Mouse (Mus musculus) kidney, embryonic 14.5 days (tissue): ENCODE data around the gene Pus7l. TPM values are rescaled to one million over a fixed set of nuclear protein-coding genes. Genes with fewer than 3 reads are reported as not detected.
"Not testable (repeated sequence)": the region's sequence is repeated elsewhere in the genome, so short reads cannot be mapped to it uniquely, and the experiment has no call there.

Experiments used
- ATAC-seq: fragments of 200-750 bp; cut with Nextera tagmentation; 2 replicates; pipeline ENCODE4 v1.8.0; 2017; ENCODE audit warnings: moderate number of reproducible peaks, mild to moderate bottlenecking, moderate TSS enrichment, moderate library complexity; ENCODE audit not compliant: low FRiP score, low TSS enrichment
- H3K27ac ChIP-seq: fragments of 300-500 bp; sonication (generic); 2 replicates; pipeline ENCODE4 v1.5.1; 2014; ENCODE audit warnings: low read depth, mild to moderate bottlenecking, low read length, moderate library complexity, mixed read lengths
- H3K27me3 ChIP-seq: fragments of 300-500 bp; sonication (generic); 2 replicates; pipeline ENCODE4 v1.6.1; 2014; ENCODE audit warnings: mild to moderate bottlenecking, low read length; ENCODE audit not compliant: control insufficient read depth, insufficient read depth
- H3K36me3 ChIP-seq: fragments of 300-500 bp; sonication (generic); 2 replicates; pipeline ENCODE4 v1.6.1; 2014; ENCODE audit warnings: low read length, mixed read lengths; ENCODE audit not compliant: control insufficient read depth, insufficient read depth
- H3K4me1 ChIP-seq: fragments of 300-500 bp; sonication (generic); 2 replicates; pipeline ENCODE4 v1.6.1; 2014; ENCODE audit warnings: low read length, mixed read lengths; ENCODE audit not compliant: control insufficient read depth, insufficient read depth
- H3K4me2 ChIP-seq: fragments of 300-500 bp; sonication (generic); replicated peaks from 2 replicates; pipeline ENCODE4 v1.6.1; 2014; ENCODE audit warnings: low read depth, mild to moderate bottlenecking, low read length
- H3K4me3 ChIP-seq: fragments of 300-500 bp; sonication (generic); 2 replicates; pipeline ENCODE4 v1.5.1; 2014; ENCODE audit warnings: mild to moderate bottlenecking, low read length
- H3K9ac ChIP-seq: fragments of 300-500 bp; sonication (generic); 2 replicates; pipeline ENCODE4 v1.6.1; 2014; ENCODE audit warnings: low read depth, mild to moderate bottlenecking, low read length, moderate library complexity
- H3K9me3 ChIP-seq: fragments of 300-500 bp; sonication (generic); 2 replicates; pipeline ENCODE4 v1.6.1; 2016; ENCODE audit warnings: low read length; ENCODE audit not compliant: control insufficient read depth
- WGBS: fragments of 180-500 bp; shearing (Covaris S2); extraction: QIAGEN DNeasy Blood & Tissue Kit; methylation state at CpG from one replicate; pipeline ENCODE4 v1.1.7; 2014; 5-methylcytosine and 5-hydroxymethylcytosine counted together
- polyA plus RNA-seq: library from polyadenylated mRNA; unstranded; fragments of >200 nt; fragmentation: Nextera tagmentation; extraction: Ambion mirVana; gene quantifications from 2 replicates; pipeline ENCODE4 v1.2.1, GENCODE M21; 2014

Gene Pus7l
- polyA plus RNA-seq, 1 experiment from 2014 or later: 11.4 TPM

GRCm38 (mm10) chr15:94488028-94488427 lies 55.3 kb downstream of the Pus7l start:
- H3K9ac ChIP-seq, H3K4me1 ChIP-seq, H3K27me3 ChIP-seq, H3K27ac ChIP-seq, H3K36me3 ChIP-seq, ATAC-seq, H3K4me2 ChIP-seq, H3K9me3 ChIP-seq, H3K4me3 ChIP-seq: not testable (repeated sequence)
- 74% methylated on average over 2 of the region's 2 CpGs for WGBS

- Histone ChIP-seq H3K9me3 (no peaks in the 10 kb centered on the region), H3K4me3 (no peak overlapping the region), H3K9ac (no peak overlapping the region), H3K27ac (no peak overlapping the region), H3K36me3 (no peaks in the 10 kb centered on the region), H3K4me1 (no peaks in the 10 kb centered on the region), H3K27me3 (no peaks in the 10 kb centered on the region), H3K4me2 (no peak overlapping the region)
- ATAC-seq: no peak
- 93% methylated on average over 2 of the region's 2 CpGs for WGBS
These were observed 60.8 kb downstream of the Pus7l start for GRCm38 (mm10) chr15:94482555-94482954.

DNA sequence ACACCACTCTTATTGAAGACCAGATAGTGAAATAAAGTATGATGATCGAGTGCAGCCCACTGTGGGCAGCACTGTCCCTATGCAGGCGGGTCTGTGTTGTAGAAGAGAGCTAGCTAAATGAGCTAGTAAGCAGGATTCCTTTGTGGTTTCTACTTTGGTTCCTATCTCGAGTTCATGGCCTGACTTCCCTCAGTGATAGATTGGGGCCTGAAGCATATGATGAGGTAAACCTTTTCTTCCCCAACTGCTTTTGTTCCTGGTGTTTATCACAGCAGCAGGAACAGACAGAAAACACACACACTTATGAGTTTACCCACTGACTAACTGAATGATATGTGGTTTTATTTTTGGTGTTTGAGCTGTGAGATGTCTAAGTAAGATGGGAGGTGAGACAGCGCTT lies 62.6 kb downstream of the Pus7l start:
- no peak for ATAC-seq
- 93% methylated on average over 4 of the region's 4 CpGs for WGBS
- no peaks in the 10 kb centered on the region for H3K27me3 ChIP-seq
- H3K36me3 ChIP-seq: no peaks in the 10 kb centered on the region
- no peak overlapping the region for H3K4me3 ChIP-seq
- H3K4me1 ChIP-seq: no peaks in the 10 kb centered on the region
- no peaks in the 10 kb centered on the region for H3K9me3 ChIP-seq
- H3K9ac ChIP-seq: no peak overlapping the region
- no peak overlapping the region for H3K4me2 ChIP-seq
- no peak overlapping the region for H3K27ac ChIP-seq

GRCm38 (mm10) chr15:94480248-94480647 lies 63.1 kb downstream of the Pus7l start:
- no peaks in the 10 kb centered on the region for H3K36me3 ChIP-seq
- no peak overlapping the region for H3K27ac ChIP-seq
- no peak overlapping the region for H3K4me2 ChIP-seq
- ATAC-seq: no peak
- H3K4me3 ChIP-seq: no peak overlapping the region
- no peaks in the 10 kb centered on the region for H3K9me3 ChIP-seq
- no peak overlapping the region for H3K9ac ChIP-seq
- 86% methylated on average over 5 of the region's 5 CpGs for WGBS
- no peaks in the 10 kb centered on the region for H3K27me3 ChIP-seq
- H3K4me1 ChIP-seq: no peaks in the 10 kb centered on the region

GRCm38 (mm10) chr15:94479513-94480136 lies 63.7 kb downstream of the Pus7l start:
- Histone ChIP-seq H3K4me3 (no peak overlapping the region), H3K9ac (no peak overlapping the region), H3K4me1 (no peaks in the 10 kb centered on the region), H3K9me3 (no peaks in the 10 kb centered on the region), H3K27me3 (no peaks in the 10 kb centered on the region), H3K36me3 (no peaks in the 10 kb centered on the region), H3K27ac (no peak overlapping the region), H3K4me2 (no peak overlapping the region)
- WGBS: 87% methylated on average over 3 of the region's 3 CpGs
- no peak for ATAC-seq

DNA sequence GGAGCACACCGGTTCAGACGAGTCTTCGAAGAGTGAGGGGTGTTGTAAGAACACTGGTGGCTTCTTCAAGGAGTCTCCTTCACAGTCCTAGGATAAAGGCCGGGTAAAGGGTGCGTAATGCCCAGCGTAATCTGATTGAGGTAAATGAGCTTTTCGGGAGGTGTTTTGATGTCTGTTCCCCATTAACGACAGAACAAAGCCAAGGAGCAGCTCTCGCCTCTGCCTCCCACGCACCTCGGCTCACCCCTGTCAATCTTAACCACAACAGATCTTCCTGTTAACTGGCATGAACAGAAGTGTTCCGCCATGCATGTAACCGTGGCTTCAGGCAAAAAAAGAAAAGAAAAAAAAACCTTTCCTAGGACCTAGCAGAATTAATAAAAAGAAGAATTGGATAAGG lies 64.6 kb downstream of the Pus7l start:
- Histone ChIP-seq H3K4me2 (no peak overlapping the region), H3K4me1 (no peaks in the 10 kb centered on the region), H3K27ac (no peak overlapping the region), H3K27me3 (no peaks in the 10 kb centered on the region), H3K9ac (no peak overlapping the region), H3K36me3 (no peaks in the 10 kb centered on the region), H3K9me3 (no peaks in the 10 kb centered on the region), H3K4me3 (no peak overlapping the region)
- WGBS: 27% methylated on average over 13 of the region's 13 CpGs
- ATAC-seq: no peak; the same call in 1 of the 2 replicates

DNA sequence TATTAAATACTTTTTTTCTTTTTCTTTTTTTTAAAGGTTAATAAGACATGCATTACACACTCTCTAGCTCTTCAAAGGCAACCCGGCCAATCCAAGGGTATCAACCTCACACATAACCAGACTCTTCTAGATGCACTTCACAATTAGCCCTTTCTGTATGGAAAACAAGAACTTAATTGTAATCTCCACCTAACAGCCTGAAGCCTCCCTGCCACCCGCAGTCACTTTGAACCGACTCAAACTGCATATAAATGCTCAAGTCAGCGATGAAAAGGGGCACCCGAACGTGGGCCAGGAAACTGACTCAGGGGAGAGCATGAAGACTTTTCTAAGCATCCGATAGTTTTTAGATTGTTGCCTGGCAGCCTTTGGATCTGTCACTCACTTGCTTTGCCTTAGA lies 66.1 kb downstream of the Pus7l start:
- Histone ChIP-seq H3K4me3 (no peak overlapping the region), H3K27me3 (no peaks in the 10 kb centered on the region), H3K36me3 (no peaks in the 10 kb centered on the region), H3K9ac (no peak overlapping the region), H3K4me2 (no peak overlapping the region), H3K27ac (no peak overlapping the region), H3K4me1 (no peaks in the 10 kb centered on the region), H3K9me3 (no peaks in the 10 kb centered on the region)
- ATAC-seq: no peak
- 63% methylated on average over 7 of the region's 7 CpGs for WGBS

- ATAC-seq: no peak
- Histone ChIP-seq H3K4me1 (no peaks in the 10 kb centered on the region), H3K36me3 (no peaks in the 10 kb centered on the region), H3K27ac (no peak overlapping the region), H3K27me3 (no peaks in the 10 kb centered on the region), H3K9me3 (no peaks in the 10 kb centered on the region), H3K9ac (no peak overlapping the region), H3K4me3 (no peak overlapping the region), H3K4me2 (no peak overlapping the region)
- WGBS: 86% methylated on average over 5 of the region's 5 CpGs
These were observed 67.4 kb downstream of the Pus7l start for GRCm38 (mm10) chr15:94475975-94476374.
